Mouse (Mus musculus): ENCODE measurements around the gene 2010109A12Rik. TPM values are rescaled to one million over a fixed set of nuclear protein-coding genes. Genes with fewer than 3 reads are reported as not detected.

The 2010109A12Rik gene
- polyA plus RNA-seq (2012), result 0.44 and 0.76 TPM in 2 replicates

GRCm38 (mm10) chr5:93206109-93207005 lies at the start of gene 2010109A12Rik, which contains the start of gene Ccni:
Gene 2010109A12Rik (plus strand): TSS chr5:93206518.
Gene Ccni (minus strand): TSS chr5:93206495.

Other genes starting within 250 kb of the 2010109A12Rik start
- gene Sowahb, start 161.5 kb upstream of the 2010109A12Rik start, polyA plus RNA-seq (2012), result 0.07 and 0.09 TPM in 2 replicates
- 16.1 and 19.3 TPM in 2 replicates for gene Sept11, start 113.1 kb upstream of the 2010109A12Rik start, polyA plus RNA-seq (2012)
- 95.7 and 102 TPM in 2 replicates for gene Ccni, start within 50 bp of the 2010109A12Rik start, polyA plus RNA-seq (2012)
- 47.0 and 67.4 TPM in 2 replicates for gene Ccng2, start 60.7 kb downstream of the 2010109A12Rik start, polyA plus RNA-seq (2012)

All from megakaryocyte-erythroid progenitor cell, adult 5 weeks (primary cell).